Mouse (Mus musculus) inflammation-experienced regulatory T-cells, adult 16 weeks (primary cell): Measurements from ENCODE around the gene Rps3. TPM values are rescaled to one million over a fixed set of nuclear protein-coding genes. Genes with fewer than 3 reads are reported as not detected.

Experiments used
- polyA plus RNA-seq: library from polyadenylated mRNA; unstranded; fragments of 100-300 nt; shearing (Covaris generic); gene quantifications from one replicate; pipeline ENCODE4 v1.2.1, GENCODE M21; 2017

The Rps3 gene
- polyA plus RNA-seq = 1,281 TPM

DNA sequence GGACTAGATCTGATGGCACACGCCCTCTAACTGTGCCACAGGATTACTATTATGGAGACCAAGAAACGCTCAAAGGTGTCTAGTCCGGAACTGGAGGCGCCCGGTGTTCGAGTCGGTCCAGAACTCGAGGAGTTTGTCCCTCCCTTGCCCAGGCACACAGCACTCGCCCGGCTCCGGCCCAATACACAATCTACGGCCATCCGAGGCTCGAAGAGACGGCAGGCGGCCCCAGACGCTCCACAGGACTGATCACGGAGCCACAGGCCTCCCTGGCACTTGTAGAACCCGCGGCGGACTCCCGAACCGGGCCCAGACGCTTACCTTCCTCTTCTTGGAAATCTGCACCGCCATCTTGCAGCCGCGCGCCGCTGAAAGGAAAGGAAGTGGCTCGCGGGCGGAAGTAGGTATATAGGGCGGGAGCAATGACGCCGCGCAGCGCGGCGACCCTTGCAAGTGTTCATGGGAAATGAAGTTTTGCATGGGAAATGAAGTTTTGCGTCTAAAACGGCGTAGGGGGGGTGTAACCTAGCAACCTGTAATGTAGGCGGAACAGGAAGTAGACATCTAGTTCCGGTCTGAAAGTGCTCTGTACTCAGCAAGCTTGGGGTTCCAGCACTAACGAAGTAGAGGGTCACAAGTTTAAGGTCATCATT is at the start of gene Rps3:
Gene Rps3 (minus strand): TSS at position 468 of the 653 bp plus-strand sequence.

DNA sequence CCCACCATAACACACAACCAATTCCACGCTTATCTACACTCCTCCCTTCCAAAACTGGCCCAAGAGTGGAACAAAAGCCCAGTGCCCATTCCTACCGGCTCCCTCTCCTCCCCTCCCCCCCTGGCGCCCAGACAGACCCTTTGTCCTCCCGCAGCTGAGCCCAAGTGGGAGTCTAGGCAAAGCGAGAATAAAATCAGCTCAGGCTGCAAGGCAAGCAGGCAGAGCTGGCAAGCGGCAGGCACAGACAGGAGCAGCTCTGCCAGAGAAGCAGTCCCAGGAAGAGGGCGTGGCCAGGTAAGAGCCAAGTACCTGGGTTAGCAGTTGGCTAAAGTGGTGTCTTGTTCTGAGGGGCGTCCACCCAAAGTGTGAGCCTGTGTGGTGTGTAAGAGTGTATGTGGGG is 17.7 kb downstream of the Rps3 start, which contains the start of gene Klhl35:
Gene Klhl35 (plus strand): TSS at position 194 of the 400 bp plus-strand sequence.

Other genes with a start within 250 kb of the Rps3 start
- gene Mogat2, start 245.1 kb downstream of the Rps3 start, polyA plus RNA-seq = not detected
- gene Map6, start 216.3 kb downstream of the Rps3 start, polyA plus RNA-seq = 18.7 TPM
- gene Serpinh1, start 130.5 kb downstream of the Rps3 start, polyA plus RNA-seq = not detected
- 41.5 TPM for gene Gdpd5, start 102.3 kb downstream of the Rps3 start, polyA plus RNA-seq
- not detected for gene Klhl35, start 17.7 kb downstream of the Rps3 start, polyA plus RNA-seq
- gene Arrb1, start 51.7 kb upstream of the Rps3 start, polyA plus RNA-seq = 20.5 TPM
- 0.10 TPM for gene Tpbgl, start 143.4 kb upstream of the Rps3 start, polyA plus RNA-seq
- 0.77 TPM for gene Slco2b1, start 227.6 kb upstream of the Rps3 start, polyA plus RNA-seq
- not detected for gene Olfr520, start 246.5 kb upstream of the Rps3 start, polyA plus RNA-seq